Mouse (Mus musculus) spleen, adult 2 months (tissue): ENCODE measurements around the gene Mymk. TPM values are rescaled to one million over a fixed set of nuclear protein-coding genes. Genes with fewer than 3 reads are reported as not detected.

Source experiments
- DNase-seq, 2 experiments: peaks; one replicate each; pipeline versions ENCODE4 v3.0.0 to v3.0.0-alpha.2; 2012 to 2021; ENCODE audit warnings: low spot score in 2 of 2, low read depth in 1 of 2
- H3K27ac ChIP-seq: fragments of 200-500 bp; 2 replicates; pipeline ENCODE4 v1.5.1; 2012; ENCODE audit warnings: low read length, inconsistent platforms; ENCODE audit not compliant: insufficient read depth
- H3K27me3 ChIP-seq: fragments of 200-500 bp; 2 replicates; pipeline ENCODE4 v1.6.1; 2012; ENCODE audit warnings: mild to moderate bottlenecking, moderate library complexity, low read length, inconsistent platforms; ENCODE audit not compliant: control insufficient read depth, insufficient read depth
- H3K36me3 ChIP-seq: fragments of 200-500 bp; 2 replicates; pipeline ENCODE4 v1.6.1; 2012; ENCODE audit warnings: mild to moderate bottlenecking, low read length, inconsistent platforms; ENCODE audit not compliant: control insufficient read depth, insufficient read depth
- H3K4me1 ChIP-seq: fragments of 200-500 bp; 2 replicates; pipeline ENCODE4 v1.6.1; 2011; ENCODE audit warnings: inconsistent platforms; ENCODE audit not compliant: control insufficient read depth, insufficient read depth, insufficient read length
- H3K4me3 ChIP-seq: fragments of 200-500 bp; 2 replicates; pipeline ENCODE4 v1.5.1; 2011; ENCODE audit warnings: mild to moderate bottlenecking, inconsistent platforms; ENCODE audit not compliant: insufficient read depth, insufficient read length; ENCODE audit errors: extremely low read depth
- CTCF ChIP-seq: fragments of 200-500 bp; IDR thresholded peaks from 2 replicates; pipeline ENCODE4 v1.5.1; 2011; ENCODE audit warnings: mild to moderate bottlenecking, inconsistent platforms; ENCODE audit not compliant: insufficient read depth, insufficient read length, insufficient replicate concordance; ENCODE audit errors: extremely low read depth
- POLR2A ChIP-seq: fragments of 200-500 bp; IDR thresholded peaks from 2 replicates; pipeline ENCODE4 v1.6.1; 2011; ENCODE audit warnings: low read depth, low read length, inconsistent platforms
- WGBS: fragments of 180-500 bp; shearing (Covaris S2); methylation state at CpG from one replicate; pipeline ENCODE4 v1.1.7; 2018; 5-methylcytosine and 5-hydroxymethylcytosine counted together
- polyA plus RNA-seq: library from polyadenylated mRNA; depleted of rRNA; stranded (reverse); fragments of >200 nt; gene quantifications from 2 replicates; pipeline ENCODE4 v1.2.3, GENCODE M21; 2012

Mymk gene
- polyA plus RNA-seq, 1 experiment = 0.47 TPM

DNA sequence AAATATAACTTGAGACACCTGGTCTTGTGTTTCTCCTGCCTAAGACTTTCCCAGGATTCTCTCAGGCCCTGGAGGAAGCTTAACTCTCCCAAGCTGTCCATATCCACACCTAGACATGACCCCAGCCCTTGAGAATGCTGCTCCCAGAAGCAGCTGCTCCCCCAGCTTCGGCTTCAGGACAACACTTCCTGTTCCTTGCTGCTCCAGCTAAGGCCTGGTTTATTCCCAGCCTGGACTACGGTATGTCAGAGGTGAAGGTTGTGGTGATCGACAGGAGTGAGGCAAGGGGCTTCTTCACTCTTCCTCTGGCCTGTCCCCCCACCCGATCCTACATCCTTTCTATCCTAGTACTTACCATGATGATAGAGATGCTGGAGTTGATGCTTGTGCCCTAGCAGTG is 1.4 kb upstream of the Mymk start:
- Histone ChIP-seq H3K27me3 (no peaks in the 10 kb centered on the region), H3K4me1 (peaks cover 3% of the 10 kb centered on the region; the same call in 1 of the 2 replicates), H3K36me3 (no peaks in the 10 kb centered on the region), H3K4me3 (no peak overlapping the region), H3K27ac (no peak overlapping the region)
- DNase-seq = no peak
- 85% methylated on average over 4 of the region's 4 CpGs for WGBS
- TF ChIP-seq CTCF = no peak
- TF ChIP-seq POLR2A = no peak

DNA sequence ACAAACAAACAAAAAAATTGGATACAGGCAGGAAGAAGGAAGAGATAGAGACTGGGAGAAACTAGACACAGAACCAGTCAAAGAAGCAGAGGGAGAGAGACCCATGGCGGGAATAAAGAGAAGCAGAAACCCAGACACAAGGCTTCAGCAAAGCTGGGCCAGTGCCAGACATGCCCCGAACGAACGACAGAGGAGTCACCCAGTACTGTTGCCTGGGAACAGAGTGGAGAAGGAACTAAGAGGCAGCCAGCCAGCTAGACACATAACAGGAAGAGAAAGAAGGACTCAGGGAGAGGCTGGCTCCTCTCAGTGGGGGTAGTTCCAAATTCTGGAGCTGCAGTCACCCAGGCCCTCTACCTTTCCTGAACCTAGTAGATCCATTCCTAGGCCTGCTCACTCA is 842 bp downstream of the Mymk start:
- DNase-seq = peak in 1 of 2 experiments; percentile 23
- Histone ChIP-seq H3K27me3 (no peaks in the 10 kb centered on the region), H3K27ac (no peak overlapping the region), H3K36me3 (no peaks in the 10 kb centered on the region), H3K4me1 (no peaks in the 10 kb centered on the region), H3K4me3 (no peak overlapping the region)
- TF ChIP-seq CTCF (no peak), POLR2A (no peak)
- WGBS = 22% methylated on average over 4 of the region's 4 CpGs

DNA sequence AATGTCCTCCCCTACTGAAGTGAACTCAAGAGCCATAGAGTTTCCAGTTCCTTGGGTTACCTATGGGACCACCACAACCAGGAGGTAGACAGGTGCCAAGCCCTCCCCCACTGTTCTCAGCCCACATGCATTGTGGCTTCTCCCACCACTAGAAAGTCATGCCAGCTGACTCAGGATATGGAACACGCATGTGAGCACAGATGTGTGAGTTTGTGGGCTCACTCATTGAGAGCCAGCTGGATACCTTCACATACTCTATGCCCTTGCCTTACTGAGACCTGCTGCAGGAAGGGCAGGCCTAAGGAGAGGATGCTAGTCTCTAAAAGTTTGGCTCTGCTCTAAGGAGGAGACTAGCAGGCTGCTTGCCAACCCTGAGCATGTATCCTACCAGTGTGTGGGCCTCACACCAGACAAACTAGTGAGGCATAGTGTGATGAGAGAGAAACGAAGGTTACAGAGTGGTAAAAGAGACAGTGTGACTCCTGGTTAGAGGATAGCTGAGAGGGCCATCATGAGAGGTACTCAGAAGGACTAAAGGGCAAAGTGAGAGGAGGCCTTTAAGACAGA is 1.6 kb downstream of the Mymk start:
- TF ChIP-seq CTCF (no peak), POLR2A (no peak)
- no peak for DNase-seq
- no peaks in the 10 kb centered on the region for H3K4me1 ChIP-seq
- no peak overlapping the region for H3K4me3 ChIP-seq
- H3K27me3 ChIP-seq = no peaks in the 10 kb centered on the region
- 59% methylated on average over 2 of the region's 2 CpGs for WGBS
- H3K36me3 ChIP-seq = no peaks in the 10 kb centered on the region
- H3K27ac ChIP-seq = no peak overlapping the region

DNA sequence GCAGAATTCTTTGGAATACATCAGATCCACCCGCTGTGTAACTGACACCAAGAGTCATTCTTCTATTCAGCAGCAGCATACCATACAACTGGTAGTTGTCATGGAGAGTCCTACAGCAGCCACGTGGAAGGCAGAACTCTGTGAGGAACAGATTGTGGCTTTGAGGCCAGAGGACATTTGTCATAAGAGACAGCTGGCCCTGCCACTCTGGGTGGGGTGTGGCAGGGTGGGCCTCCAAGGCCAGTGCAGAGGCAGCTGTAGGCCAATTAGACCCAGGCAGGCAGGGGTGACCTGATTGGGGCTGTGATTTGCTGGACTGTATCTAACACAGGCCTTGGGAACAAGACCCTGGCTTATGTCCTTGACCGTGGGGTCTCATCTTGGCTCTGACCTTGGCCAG is 2.3 kb downstream of the Mymk start:
- WGBS = 60% methylated on average over 3 of the region's 3 CpGs
- H3K4me1 ChIP-seq = no peaks in the 10 kb centered on the region

DNA sequence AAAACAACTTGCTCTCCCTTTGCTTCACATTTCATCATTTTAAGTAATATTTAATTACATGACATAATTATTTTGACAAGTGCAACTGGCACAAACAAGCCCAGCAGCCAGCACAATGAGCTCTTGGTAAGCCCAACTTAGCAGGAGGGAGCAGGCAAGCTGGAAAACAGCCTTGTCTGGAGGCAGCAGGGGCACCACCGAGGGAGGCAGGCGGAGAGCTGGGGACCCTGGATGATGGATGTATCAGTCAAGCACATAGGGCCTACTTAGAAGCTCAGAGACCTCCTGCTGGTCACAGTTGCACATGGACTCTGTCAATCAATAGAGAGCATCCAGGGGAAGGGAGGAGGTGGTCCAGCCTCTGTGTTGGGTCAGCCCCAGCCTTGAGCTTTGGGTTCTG is 4.0 kb downstream of the Mymk start:
- Histone ChIP-seq H3K4me1 (no peaks in the 10 kb centered on the region), H3K27ac (no peak overlapping the region), H3K4me3 (no peak overlapping the region), H3K27me3 (no peaks in the 10 kb centered on the region), H3K36me3 (no peaks in the 10 kb centered on the region)
- TF ChIP-seq POLR2A = no peak
- TF ChIP-seq CTCF = no peak
- 80% methylated on average over 2 of the region's 2 CpGs for WGBS
- DNase-seq = no peak

More for the DNA sequence above, 2.3 kb downstream of the Mymk start:
- DNase-seq = no peak
- H3K27me3 ChIP-seq = no peaks in the 10 kb centered on the region
- no peak overlapping the region for H3K27ac ChIP-seq
- H3K4me3 ChIP-seq = no peak overlapping the region
- no peaks in the 10 kb centered on the region for H3K36me3 ChIP-seq
- TF ChIP-seq CTCF (no peak), POLR2A (no peak)

DNA sequence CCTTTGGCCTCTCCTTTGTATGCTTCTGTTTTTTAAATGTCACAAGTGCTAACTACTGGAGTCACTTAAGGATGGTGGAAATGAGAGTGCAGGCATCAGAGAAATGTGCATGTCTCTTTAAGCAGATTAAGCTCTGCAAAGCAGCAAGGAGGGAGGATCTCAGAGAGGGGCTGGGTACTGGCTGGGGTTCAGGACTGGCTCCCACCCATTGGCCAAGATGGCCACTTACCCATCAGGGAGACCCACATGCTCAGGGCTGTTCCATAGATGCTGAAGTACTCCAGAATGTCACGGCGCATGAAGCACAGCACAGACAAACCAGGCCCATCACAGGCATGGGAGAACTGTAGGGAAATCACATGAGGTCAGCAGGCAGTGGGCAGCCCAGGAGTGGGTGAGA is 4.9 kb downstream of the Mymk start:
- TF ChIP-seq CTCF (no peak), POLR2A (no peak)
- H3K4me3 ChIP-seq = no peak overlapping the region
- H3K27ac ChIP-seq = no peak overlapping the region
- WGBS = 94% methylated on average over 2 of the region's 2 CpGs
- H3K27me3 ChIP-seq = no peaks in the 10 kb centered on the region
- H3K4me1 ChIP-seq = no peaks in the 10 kb centered on the region
- no peak for DNase-seq
- H3K36me3 ChIP-seq = no peaks in the 10 kb centered on the region

DNA sequence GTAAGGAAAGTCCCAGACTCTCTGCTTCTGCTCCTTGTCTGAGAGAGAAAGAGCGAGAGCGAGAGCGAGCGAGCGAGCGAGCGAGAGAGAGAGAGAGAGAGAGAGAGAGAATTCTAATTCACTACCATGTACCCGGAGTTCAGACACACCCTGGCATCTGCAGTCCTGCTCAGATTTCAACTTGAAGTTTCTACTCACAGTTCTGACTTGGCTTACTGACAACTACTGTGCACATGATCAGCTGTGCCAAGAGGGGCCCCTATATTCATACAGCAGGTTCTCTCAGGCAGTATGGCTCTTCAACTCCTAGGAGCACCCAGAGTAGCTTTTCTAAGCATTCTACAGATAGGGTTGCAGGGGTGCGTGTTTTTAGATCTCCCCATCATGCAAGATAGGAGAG is 12.8 kb downstream of the Mymk start:
- Histone ChIP-seq H3K4me3 (no peak overlapping the region), H3K27me3 (no peaks in the 10 kb centered on the region), H3K4me1 (no peaks in the 10 kb centered on the region), H3K36me3 (no peaks in the 10 kb centered on the region), H3K27ac (no peak overlapping the region)
- 84% methylated on average over 9 of the region's 9 CpGs for WGBS
- no peak for DNase-seq
- TF ChIP-seq CTCF = no peak
- TF ChIP-seq POLR2A = no peak
